Mouse (Mus musculus) intestine, embryonic 14.5 days (tissue): ENCODE data around the gene Taar2. TPM values are rescaled to one million over a fixed set of nuclear protein-coding genes. Genes with fewer than 3 reads are reported as not detected.

ENCODE experiments used
- ATAC-seq: fragments of 200-750 bp; cut with Nextera tagmentation; replicated peaks from 2 replicates; pipeline ENCODE4 v1.8.0; 2017; ENCODE audit warnings: low read depth, moderate number of reproducible peaks, moderate TSS enrichment, moderate library complexity; ENCODE audit not compliant: low FRiP score, low TSS enrichment
- DNase-seq: peaks from one replicate; pipeline ENCODE4 v3.0.0-alpha.2; 2018; ENCODE audit warnings: low spot score
- H3K27ac ChIP-seq: fragments of 300-500 bp; sonication (generic); 2 replicates; pipeline ENCODE4 v1.5.1; 2014; ENCODE audit warnings: low read depth, mild to moderate bottlenecking, control low read depth
- H3K27me3 ChIP-seq: fragments of 300-500 bp; sonication (generic); replicated peaks from 2 replicates; pipeline ENCODE4 v1.6.1; 2014; ENCODE audit warnings: low read length, control low read depth; ENCODE audit not compliant: control insufficient read depth, insufficient read depth
- H3K36me3 ChIP-seq: fragments of 300-500 bp; sonication (generic); 2 replicates; pipeline ENCODE4 v1.6.1; 2014; ENCODE audit warnings: low read length, control low read depth; ENCODE audit not compliant: control insufficient read depth, insufficient read depth
- H3K4me1 ChIP-seq: fragments of 300-500 bp; sonication (generic); replicated peaks from 2 replicates; pipeline ENCODE4 v1.6.1; 2014; ENCODE audit warnings: low read length, control low read depth, mixed read lengths; ENCODE audit not compliant: control insufficient read depth, insufficient read depth
- H3K4me2 ChIP-seq: fragments of 300-500 bp; sonication (generic); 2 replicates; pipeline ENCODE4 v1.6.1; 2014; ENCODE audit warnings: low read length
- H3K4me3 ChIP-seq: fragments of 300-500 bp; sonication (generic); 2 replicates; pipeline ENCODE4 v1.5.1; 2014; ENCODE audit warnings: low read depth, low read length, control low read depth, mixed read lengths
- H3K9ac ChIP-seq: fragments of 300-500 bp; sonication (generic); 2 replicates; pipeline ENCODE4 v1.6.1; 2014; ENCODE audit warnings: mild to moderate bottlenecking, low read length
- H3K9me3 ChIP-seq: fragments of 300-500 bp; sonication (generic); 2 replicates; pipeline ENCODE4 v1.6.1; 2016; ENCODE audit warnings: low read length, control low read depth; ENCODE audit not compliant: control insufficient read depth
- WGBS: fragments of 180-500 bp; shearing (Covaris S2); extraction: QIAGEN DNeasy Blood & Tissue Kit; methylation state at CpG from one replicate; pipeline ENCODE4 v1.1.7; 2014; 5-methylcytosine and 5-hydroxymethylcytosine counted together
- polyA plus RNA-seq: library from polyadenylated mRNA; unstranded; fragments of >200 nt; fragmentation: Nextera tagmentation; extraction: Ambion mirVana; gene quantifications from 2 replicates; pipeline ENCODE4 v1.2.1, GENCODE M21; 2014

Taar2 gene
- polyA plus RNA-seq, 1 experiment from 2014 or later = 0.42 TPM

DNA sequence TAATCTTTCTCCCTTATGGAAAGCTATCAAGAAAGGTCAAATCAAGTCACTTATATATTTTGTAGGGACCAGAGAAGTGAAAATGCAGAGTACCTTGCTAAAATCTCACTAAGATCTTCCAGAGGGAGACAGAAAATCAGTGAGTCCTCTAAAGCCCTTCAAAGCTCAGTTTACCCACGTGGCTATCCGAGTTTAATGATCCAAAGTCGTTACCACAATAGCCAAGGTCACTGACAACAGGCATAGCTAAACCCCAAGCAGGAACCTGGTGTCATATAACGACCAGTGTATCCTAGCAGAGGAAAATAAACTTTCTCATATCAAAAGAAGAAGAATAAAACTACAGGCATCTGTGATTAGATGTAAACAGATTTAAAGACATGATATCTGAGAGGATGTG lies 759 bp upstream of the Taar2 start:
- WGBS = 48% methylated on average over 4 of the region's 4 CpGs
- ATAC-seq = no peak

DNA sequence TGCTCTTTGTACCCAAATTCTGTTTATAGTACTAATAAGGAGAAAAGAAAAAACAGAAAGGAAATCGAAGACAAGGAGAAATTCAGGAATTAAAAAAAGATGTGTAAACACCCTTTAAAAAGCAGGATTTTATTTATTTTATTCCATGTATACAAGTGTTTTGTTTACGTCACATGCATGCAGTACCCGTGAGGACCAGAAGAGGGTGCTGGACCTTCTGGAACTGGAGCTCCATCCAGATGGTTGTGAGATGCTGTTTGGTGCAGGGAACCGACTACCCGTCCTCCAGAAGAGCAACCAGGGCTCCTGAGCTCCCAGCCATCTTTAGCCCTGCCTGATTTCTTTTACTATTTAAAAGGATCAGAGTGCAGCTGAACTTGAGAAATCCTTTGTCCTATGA lies 4.1 kb downstream of the Taar2 start:
- 73% methylated on average over 5 of the region's 5 CpGs for WGBS
- Histone ChIP-seq H3K27me3 (no peaks in the 10 kb centered on the region), H3K4me2 (no peak overlapping the region), H3K36me3 (no peaks in the 10 kb centered on the region), H3K4me1 (no peaks in the 10 kb centered on the region), H3K9me3 (no peaks in the 10 kb centered on the region), H3K9ac (no peak overlapping the region), H3K4me3 (no peak overlapping the region), H3K27ac (no peak overlapping the region)
- ATAC-seq (no peak), DNase-seq (no peak)

More for the DNA sequence above, 759 bp upstream of the Taar2 start:
- H3K27ac ChIP-seq = no peak overlapping the region
- H3K4me2 ChIP-seq = no peak overlapping the region
- DNase-seq = no peak
- no peak overlapping the region for H3K4me3 ChIP-seq
- no peak overlapping the region for H3K9ac ChIP-seq
- H3K27me3 ChIP-seq = no peaks in the 10 kb centered on the region
- H3K36me3 ChIP-seq = no peaks in the 10 kb centered on the region
- H3K4me1 ChIP-seq = no peaks in the 10 kb centered on the region
- H3K9me3 ChIP-seq = no peaks in the 10 kb centered on the region

DNA sequence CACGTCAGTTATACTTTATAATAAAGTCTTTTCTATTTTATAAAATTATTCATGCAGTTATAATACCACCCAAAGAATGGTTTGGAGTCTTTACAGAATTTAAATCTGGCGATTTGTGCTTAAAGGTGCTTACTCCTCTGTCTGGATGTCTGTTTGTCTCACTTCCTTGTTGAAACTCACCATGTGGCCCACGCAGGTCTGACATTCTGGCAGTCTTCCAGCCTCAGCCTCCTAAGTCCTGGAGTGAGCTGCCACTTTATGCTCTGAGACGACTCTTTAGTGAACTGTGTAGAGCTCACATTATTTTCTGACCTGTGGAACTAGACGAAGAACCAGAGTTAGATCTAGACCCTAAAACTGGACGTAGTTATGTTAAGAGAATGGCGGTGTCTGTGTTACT lies 9.7 kb downstream of the Taar2 start:
- WGBS = 56% methylated on average over 7 of the region's 7 CpGs
- Histone ChIP-seq H3K27me3 (no peaks in the 10 kb centered on the region), H3K4me2 (no peak overlapping the region), H3K9me3 (no peaks in the 10 kb centered on the region), H3K4me1 (no peaks in the 10 kb centered on the region), H3K27ac (no peak overlapping the region), H3K4me3 (no peak overlapping the region), H3K9ac (no peak overlapping the region), H3K36me3 (no peaks in the 10 kb centered on the region)
- DNase-seq (no peak), ATAC-seq (no peak)

DNA sequence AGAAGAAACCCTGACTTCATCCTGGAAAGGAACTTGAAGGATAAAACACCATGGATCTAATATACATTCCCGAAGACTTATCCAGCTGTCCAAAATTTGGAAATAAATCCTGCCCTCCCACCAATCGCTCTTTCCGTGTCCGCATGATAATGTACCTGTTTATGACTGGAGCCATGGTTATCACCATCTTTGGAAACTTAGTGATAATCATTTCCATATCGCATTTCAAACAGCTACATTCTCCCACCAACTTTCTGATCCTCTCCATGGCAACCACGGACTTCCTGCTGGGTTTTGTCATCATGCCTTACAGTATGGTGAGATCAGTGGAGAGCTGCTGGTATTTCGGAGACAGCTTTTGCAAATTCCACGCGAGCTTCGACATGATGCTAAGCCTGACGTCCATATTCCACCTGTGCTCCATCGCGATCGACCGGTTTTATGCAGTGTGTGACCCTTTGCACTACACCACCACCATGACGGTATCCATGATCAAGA lies 11.2 kb downstream of the Taar2 start, which contains the start of gene Taar3:
Gene Taar3, plus strand, starts transcription at position 51 of the 498 bp plus-strand sequence.
- H3K4me3 ChIP-seq = no peak within 1 kb of the TSS

DNA sequence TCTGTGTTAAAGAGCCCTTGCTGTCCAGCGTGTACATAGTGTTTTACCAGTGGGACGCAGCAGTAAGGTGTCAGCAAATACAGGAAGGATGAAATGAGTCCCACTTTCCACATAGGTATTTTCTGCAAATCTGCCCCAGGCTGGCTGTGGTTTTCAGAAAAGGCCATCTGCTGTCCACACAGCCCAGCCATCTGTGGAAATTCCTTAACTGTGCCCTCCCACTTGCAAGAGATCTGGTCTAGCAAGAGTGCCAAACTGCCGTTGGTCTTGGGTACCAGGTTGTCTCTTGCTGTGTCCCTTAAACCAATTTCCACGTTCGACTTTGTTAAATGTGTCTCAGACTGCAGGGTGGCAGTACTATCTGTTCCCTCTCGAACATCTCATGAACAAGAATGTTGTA lies 13.3 kb downstream of the Taar2 start:
- Histone ChIP-seq H3K4me3 (no peak overlapping the region), H3K36me3 (no peaks in the 10 kb centered on the region), H3K4me1 (no peaks in the 10 kb centered on the region), H3K9ac (no peak overlapping the region), H3K4me2 (no peak overlapping the region), H3K27ac (no peak overlapping the region), H3K9me3 (no peaks in the 10 kb centered on the region), H3K27me3 (no peaks in the 10 kb centered on the region)
- ATAC-seq (no peak), DNase-seq (no peak)
- 84% methylated on average over 6 of the region's 6 CpGs for WGBS

More for the DNA sequence above, 11.2 kb downstream of the Taar2 start, which contains the start of gene Taar3:
- no peak for ATAC-seq
- no peaks in the 10 kb centered on the region for H3K4me1 ChIP-seq
- H3K9me3 ChIP-seq = no peaks in the 10 kb centered on the region
- no peak for DNase-seq
- H3K9ac ChIP-seq = no peak within 1 kb of the TSS
- H3K36me3 ChIP-seq = no peaks in the 10 kb centered on the region
- no peaks in the 10 kb centered on the region for H3K27me3 ChIP-seq
- H3K4me2 ChIP-seq = no peak within 1 kb of the TSS
- H3K27ac ChIP-seq = no peak within 1 kb of the TSS
- 89% methylated on average over 16 of the region's 16 CpGs for WGBS

DNA sequence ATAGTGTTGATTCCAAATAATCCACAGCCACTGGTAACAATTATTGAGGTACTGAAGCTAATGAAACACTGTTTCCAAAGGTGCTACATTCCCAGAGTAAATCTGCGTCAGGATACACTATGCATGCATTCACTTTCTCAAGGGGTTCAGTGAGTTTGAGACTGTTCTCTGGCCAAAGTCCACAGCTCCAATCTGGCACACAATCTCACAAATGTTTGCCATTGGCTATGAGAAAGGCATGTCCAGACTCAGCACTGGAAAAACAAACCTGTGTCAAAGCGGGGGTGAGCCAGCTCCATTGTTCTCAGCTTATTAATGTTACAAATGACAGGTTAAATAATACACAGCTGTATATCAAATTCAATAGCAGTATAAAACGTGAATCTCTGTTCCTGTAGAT lies 20.7 kb downstream of the Taar2 start:
- no peak overlapping the region for H3K4me2 ChIP-seq
- no peak overlapping the region for H3K27ac ChIP-seq
- no peaks in the 10 kb centered on the region for H3K36me3 ChIP-seq
- H3K4me1 ChIP-seq = no peaks in the 10 kb centered on the region
- H3K9me3 ChIP-seq = no peaks in the 10 kb centered on the region
- H3K4me3 ChIP-seq = no peak overlapping the region
- DNase-seq = no peak
- no peak for ATAC-seq
- 48% methylated on average over 3 of the region's 3 CpGs for WGBS
- no peaks in the 10 kb centered on the region for H3K27me3 ChIP-seq
- no peak overlapping the region for H3K9ac ChIP-seq

DNA sequence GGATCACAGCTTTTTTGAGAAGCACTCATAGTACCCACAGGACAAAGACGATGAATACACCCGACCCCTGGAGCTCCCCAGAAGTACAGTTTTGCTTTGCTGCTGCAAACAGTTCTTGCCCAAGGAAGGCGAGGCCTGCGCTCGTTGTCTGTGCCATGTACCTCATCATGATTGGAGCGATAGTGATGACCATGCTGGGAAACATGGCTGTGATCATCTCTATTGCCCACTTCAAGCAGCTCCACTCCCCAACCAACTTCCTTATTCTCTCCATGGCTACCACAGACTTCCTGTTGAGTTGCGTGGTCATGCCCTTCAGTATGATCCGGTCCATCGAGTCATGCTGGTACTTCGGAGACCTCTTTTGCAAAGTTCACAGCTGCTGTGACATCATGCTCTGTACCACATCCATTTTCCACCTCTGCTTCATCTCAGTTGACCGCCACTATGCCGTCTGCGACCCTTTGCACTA lies 22.1 kb downstream of the Taar2 start, which contains the start of gene Taar4:
Gene Taar4, plus strand, starts transcription at position 51 of the 472 bp plus-strand sequence.
- WGBS = 96% methylated on average over 13 of the region's 13 CpGs
- H3K4me1 ChIP-seq = no peaks in the 10 kb centered on the region
- no peaks in the 10 kb centered on the region for H3K27me3 ChIP-seq
- no peak within 1 kb of the TSS for H3K4me2 ChIP-seq
- no peaks in the 10 kb centered on the region for H3K9me3 ChIP-seq
- no peaks in the 10 kb centered on the region for H3K36me3 ChIP-seq
- no peak within 1 kb of the TSS for H3K9ac ChIP-seq
- no peak within 1 kb of the TSS for H3K27ac ChIP-seq
- DNase-seq = no peak
- ATAC-seq = no peak
- H3K4me3 ChIP-seq = no peak within 1 kb of the TSS

DNA sequence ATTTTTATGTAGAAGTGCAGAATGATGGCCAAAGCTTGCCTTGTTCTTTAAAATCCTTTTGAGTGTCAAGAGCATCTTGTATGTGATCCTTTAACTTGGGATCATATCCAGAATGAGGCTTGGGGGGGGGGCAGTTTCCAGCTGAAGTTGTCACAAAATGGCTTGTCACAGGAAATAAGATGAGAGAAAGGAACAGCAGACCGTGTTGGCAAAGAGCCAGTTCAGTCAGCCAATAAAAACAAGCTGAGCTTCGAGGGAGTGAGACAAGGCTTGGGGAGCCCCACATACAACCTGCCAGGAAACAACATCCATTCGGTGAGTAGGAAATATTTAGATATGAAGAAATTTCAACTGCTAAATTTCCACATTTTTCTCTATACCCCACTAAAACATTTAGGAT lies 25.1 kb downstream of the Taar2 start:
- Histone ChIP-seq H3K9me3 (no peaks in the 10 kb centered on the region), H3K4me1 (no peaks in the 10 kb centered on the region), H3K4me2 (no peak overlapping the region), H3K27me3 (no peaks in the 10 kb centered on the region), H3K27ac (no peak overlapping the region), H3K36me3 (no peaks in the 10 kb centered on the region), H3K9ac (no peak overlapping the region), H3K4me3 (no peak overlapping the region)
- no peak for DNase-seq
- 51% methylated on average over 3 of the region's 3 CpGs for WGBS
- no peak for ATAC-seq

DNA sequence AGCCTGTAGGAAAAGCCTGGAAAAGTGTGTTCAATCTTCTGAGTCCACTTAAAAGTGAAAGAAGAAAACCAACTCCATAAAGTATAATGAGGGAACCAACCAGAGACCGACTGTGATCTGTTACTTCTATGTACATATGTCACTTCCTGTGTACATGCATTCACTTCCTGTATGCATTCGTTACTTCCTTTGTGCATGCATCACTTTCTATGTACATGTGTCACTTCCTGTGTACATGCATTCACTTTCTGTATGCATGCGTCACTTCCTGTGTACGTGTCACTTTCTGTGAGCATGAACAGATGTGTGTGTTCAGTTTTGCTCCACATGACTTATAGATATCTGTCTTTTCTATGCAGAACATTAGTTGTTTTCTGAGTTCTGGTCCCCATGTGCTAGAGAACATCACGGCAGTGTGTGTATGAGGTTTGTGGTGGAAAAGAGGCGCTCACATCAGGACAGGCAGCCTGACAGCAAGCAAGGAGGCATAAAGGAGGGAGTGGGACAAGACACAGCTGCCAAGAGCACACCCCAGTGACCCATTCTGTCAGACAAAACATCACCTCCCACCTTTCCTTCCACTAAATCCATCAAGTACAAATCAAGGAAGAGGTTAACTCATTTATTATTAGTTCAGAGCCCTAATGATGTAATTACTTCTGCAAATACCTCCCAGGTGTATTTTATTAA lies 26.7 kb downstream of the Taar2 start:
- DNase-seq = no peak
- no peaks in the 10 kb centered on the region for H3K4me1 ChIP-seq
- H3K9me3 ChIP-seq = no peaks in the 10 kb centered on the region
- no peak overlapping the region for H3K4me3 ChIP-seq
- 79% methylated on average over 6 of the region's 6 CpGs for WGBS
- H3K36me3 ChIP-seq = no peaks in the 10 kb centered on the region
- H3K27me3 ChIP-seq = no peaks in the 10 kb centered on the region
- H3K27ac ChIP-seq = no peak overlapping the region
- no peak for ATAC-seq
- H3K9ac ChIP-seq = no peak overlapping the region
- no peak overlapping the region for H3K4me2 ChIP-seq
